Mouse (Mus musculus): ENCODE results near the gene Etl4. TPM values are rescaled to one million over a fixed set of nuclear protein-coding genes. Genes with fewer than 3 reads are reported as not detected.

Etl4 gene
- total RNA-seq (2023) = 1 to 10 TPM in 1 of 2 experiments, under 1 TPM in 1; 0.92 to 1.0 TPM

GRCm38 (mm10) chr2:19909171-19909899 lies at the start of gene Etl4:
TSS of gene Etl4 (plus strand) at chr2:19909780.

